ENCODE assay signal across 20 mouse cellular contexts in the genomic region with DNA sequence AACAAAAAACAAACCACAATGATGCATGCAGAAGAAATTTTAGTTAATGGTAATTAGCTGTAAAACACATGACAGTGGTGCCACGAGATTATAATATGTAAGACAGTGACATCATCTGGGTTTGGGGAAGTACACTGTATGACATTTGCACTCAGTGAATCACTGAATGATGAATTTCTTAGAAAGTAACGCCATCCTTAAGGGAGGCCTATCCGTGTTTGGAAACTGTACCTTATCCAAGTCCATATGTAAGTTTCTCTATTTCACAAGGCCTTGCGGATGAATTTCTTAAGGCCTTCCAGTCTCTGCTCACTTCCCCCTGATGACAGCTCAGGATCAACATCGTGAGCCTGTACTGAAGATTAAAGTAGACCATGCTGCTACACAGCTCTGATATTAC.
"Had no signal": no experiment of that assay in that cellular context is flagged by ENCODE, and none has a peak within 500 bp of the region (broad histone marks: within the 10 kb centered on the region; RNA-seq: fewer than 3 reads in every experiment).

No protein-coding gene starts in this region.

- H3K36me3 ChIP-seq: liver, embryonic 13.5 days; liver, embryonic 15.5 days; midbrain, embryonic 13.5 days; midbrain, embryonic 15.5 days; neural tube, embryonic 13.5 days; neural tube, embryonic 15.5 days; stomach, embryonic 15.5 days had no signal

- H3K4me1 ChIP-seq: liver, embryonic 13.5 days; liver, embryonic 15.5 days; megakaryocyte, embryonic 14.5 days; midbrain, embryonic 13.5 days; midbrain, embryonic 15.5 days; neural tube, embryonic 13.5 days; neural tube, embryonic 15.5 days; stomach, embryonic 15.5 days had no signal

- H3K27ac ChIP-seq: liver, embryonic 13.5 days; liver, embryonic 15.5 days; macrophage; midbrain, embryonic 13.5 days; midbrain, embryonic 15.5 days; neural tube, embryonic 13.5 days; neural tube, embryonic 15.5 days; stomach, embryonic 15.5 days; stomach, postnatal 0 days had no signal

- H3K27me3 ChIP-seq: liver, embryonic 13.5 days; liver, embryonic 15.5 days; megakaryocyte, embryonic 14.5 days; midbrain, embryonic 13.5 days; midbrain, embryonic 15.5 days; neural tube, embryonic 13.5 days; neural tube, embryonic 15.5 days; stomach, embryonic 15.5 days had no signal

- DNase-seq: liver, embryonic 13.5 days; liver, postnatal 0 days; lung, embryonic 14.5 days; lung, postnatal 14 days; lung, postnatal 36 days; right cerebral cortex, postnatal 14 days; thymus, adult 18-20 months; thymus, postnatal 14 days; thymus, postnatal 36 days had no signal

- H3K4me3 ChIP-seq: liver, embryonic 13.5 days; liver, embryonic 15.5 days; megakaryocyte, embryonic 14.5 days; midbrain, embryonic 13.5 days; midbrain, embryonic 15.5 days; myocyte; neural tube, embryonic 13.5 days; neural tube, embryonic 15.5 days; stomach, embryonic 15.5 days had no signal

- H3K9ac ChIP-seq: liver, embryonic 13.5 days; liver, embryonic 15.5 days; liver, postnatal 0 days; lung, embryonic 14.5 days; midbrain, embryonic 13.5 days; midbrain, embryonic 15.5 days; neural tube, embryonic 13.5 days; neural tube, embryonic 15.5 days; stomach, embryonic 15.5 days had no signal

- H3K4me2 ChIP-seq: liver, embryonic 13.5 days; liver, embryonic 15.5 days; lung, embryonic 14.5 days; midbrain, embryonic 11.5 days; midbrain, embryonic 13.5 days; midbrain, embryonic 15.5 days; neural tube, embryonic 13.5 days; neural tube, embryonic 15.5 days; stomach, embryonic 15.5 days had no signal

- H3K9me3 ChIP-seq: liver, embryonic 13.5 days; liver, embryonic 15.5 days; megakaryocyte, embryonic 14.5 days; midbrain, embryonic 13.5 days; midbrain, embryonic 15.5 days; neural tube, embryonic 13.5 days; neural tube, embryonic 15.5 days; stomach, embryonic 15.5 days had no signal

- ATAC-seq: liver, postnatal 0 days; midbrain, embryonic 13.5 days; midbrain, embryonic 15.5 days had no signal
